22 mouse cellular contexts compared by ENCODE assay signal in the genomic region with DNA sequence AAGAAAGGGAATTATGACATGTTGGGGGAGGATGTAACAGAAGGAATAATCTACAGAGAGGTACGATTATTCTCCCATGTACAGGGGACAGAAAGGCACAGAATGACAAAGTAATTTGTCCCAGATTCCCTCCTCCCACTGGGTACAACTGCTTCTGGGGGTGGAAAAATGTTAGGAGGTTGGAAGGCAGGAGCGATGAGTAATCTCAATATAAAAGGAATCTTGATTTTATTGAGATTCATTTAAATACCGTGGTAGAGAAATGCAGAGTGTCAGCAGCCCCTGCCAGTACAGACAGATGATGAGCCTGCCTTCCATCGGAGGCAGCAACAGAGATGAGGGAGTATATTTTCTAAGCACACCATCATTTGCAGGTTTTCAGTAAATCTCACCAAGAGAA.
DNase-seq lines count a peak whose midpoint lies in the region; ATAC-seq lines count a peak whose summit lies in the region.
"Had no signal": no experiment of that assay in that cellular context is flagged by ENCODE, and none has a peak within 500 bp of the region (broad histone marks: within the 10 kb centered on the region; RNA-seq: fewer than 3 reads in every experiment).

No protein-coding gene starts in this region.

- no peak for ATAC-seq in hindbrain, embryonic 12.5 days (ENCODE audit: low FRiP score)
- ATAC-seq: forebrain, embryonic 14.5 days; hindbrain, postnatal 0 days had no signal

- H3K4me1 ChIP-seq in hindbrain, embryonic 12.5 days: no peaks in the 10 kb centered on the region
- H3K4me1 ChIP-seq: embryonic facial prominence, embryonic 12.5 days; midbrain, embryonic 12.5 days; neural tube, embryonic 13.5 days had no signal

- no peaks in the 10 kb centered on the region for H3K27me3 ChIP-seq in hindbrain, embryonic 12.5 days
- H3K27me3 ChIP-seq: embryonic facial prominence, embryonic 12.5 days; midbrain, embryonic 12.5 days; neural tube, embryonic 13.5 days had no signal

- no peak overlapping the region for H3K9ac ChIP-seq in hindbrain, embryonic 12.5 days
- H3K9ac ChIP-seq: embryonic facial prominence, embryonic 12.5 days; liver, embryonic 14.5 days; midbrain, embryonic 12.5 days; neural tube, embryonic 13.5 days had no signal

- peak; percentile 58 to 70 for DNase-seq in right cerebral cortex, adult 2 months (ENCODE audit: low spot score in 2 of 2)
- DNase-seq in right cerebral cortex, postnatal 14 days: no peak
- DNase-seq in layer of hippocampus, adult 8-10 months (ENCODE audit: low spot score in 2 of 2): peak; percentile 59 to 69
- DNase-seq in left cerebral cortex, postnatal 14 days (ENCODE audit: low spot score in 2 of 2): peak; percentile 55 to 68
- peak; percentile 89 for DNase-seq in telencephalon, adult 2 months (ENCODE audit: low read depth, low spot score)
- no peak for DNase-seq in gastrocnemius, adult 18-20 months (ENCODE audit: low spot score)
- DNase-seq in lung, adult 18-20 months: no peak
- DNase-seq: adrenal gland, adult 2 months; cerebellum, adult 9-11 months; heart, adult 11 months; heart, postnatal 36 days; kidney, adult 11 months; spleen, adult 18-20 months; thymus, postnatal 4 days had no signal

- no peak overlapping the region for H3K4me3 ChIP-seq in hindbrain, embryonic 12.5 days
- H3K4me3 ChIP-seq: embryonic facial prominence, embryonic 12.5 days; erythroblast, embryonic 14.5 days; midbrain, embryonic 12.5 days; neural tube, embryonic 13.5 days had no signal

- no peaks in the 10 kb centered on the region for H3K36me3 ChIP-seq in hindbrain, embryonic 12.5 days
- H3K36me3 ChIP-seq: embryonic facial prominence, embryonic 12.5 days; midbrain, embryonic 12.5 days; neural tube, embryonic 13.5 days had no signal

- no peak overlapping the region for H3K27ac ChIP-seq in hindbrain, embryonic 12.5 days
- H3K27ac ChIP-seq: embryonic facial prominence, embryonic 12.5 days; hindbrain, postnatal 0 days; liver, embryonic 14.5 days; midbrain, embryonic 12.5 days; neural tube, embryonic 13.5 days had no signal

- no peaks in the 10 kb centered on the region for H3K9me3 ChIP-seq in hindbrain, embryonic 12.5 days (replicated peaks)
- H3K9me3 ChIP-seq: embryonic facial prominence, embryonic 12.5 days; midbrain, embryonic 12.5 days; neural tube, embryonic 13.5 days had no signal

- intact Hi-C loops in left cerebral cortex, postnatal 14 days (cut with DNase I): loop anchor here (10.0 kb wide), 1 partner anchor 415 kb away; no protein-coding TSS in a partner anchor

- H3K4me2 ChIP-seq in hindbrain, embryonic 12.5 days (replicated peaks): no peak overlapping the region
- H3K4me2 ChIP-seq: embryonic facial prominence, embryonic 12.5 days; midbrain, embryonic 12.5 days; neural tube, embryonic 13.5 days had no signal

- WGBS in hindbrain, embryonic 12.5 days: 82% methylated on average over 4 of the region's 4 CpGs

Comparison
In these comparisons a context has a peak if more than half of its experiments do, and no peak if none do; other contexts are left out.
1. DNase-seq: peak in right cerebral cortex, adult 2 months (2 of 2), layer of hippocampus, adult 8-10 months (2 of 2), left cerebral cortex, postnatal 14 days (2 of 2) and telencephalon, adult 2 months (single experiment); none in right cerebral cortex, postnatal 14 days (single experiment), gastrocnemius, adult 18-20 months (single experiment) and lung, adult 18-20 months (0 of 2).